Mouse (Mus musculus) embryonic facial prominence, embryonic 14.5 days (tissue): ENCODE measurements around the gene Arhgef3. TPM values are rescaled to one million over a fixed set of nuclear protein-coding genes. Genes with fewer than 3 reads are reported as not detected.

ENCODE experiments used
- ATAC-seq: fragments of 200-750 bp; cut with Nextera tagmentation; 2 replicates; pipeline ENCODE4 v1.8.0; 2017; ENCODE audit warnings: low read depth, moderate number of reproducible peaks, moderate TSS enrichment
- DNase-seq: peaks from one replicate; pipeline ENCODE4 v3.0.0-alpha.2; 2015; ENCODE audit warnings: low spot score
- H3K27ac ChIP-seq: fragments of 300-500 bp; sonication (generic); replicated peaks from 2 replicates; pipeline ENCODE4 v1.5.1; 2014; ENCODE audit warnings: low read depth, mild to moderate bottlenecking, low read length, moderate library complexity
- H3K27me3 ChIP-seq: fragments of 300-500 bp; sonication (generic); replicated peaks from 2 replicates; pipeline ENCODE4 v1.6.1; 2014; ENCODE audit warnings: low read length; ENCODE audit not compliant: control insufficient read depth, insufficient read depth
- H3K36me3 ChIP-seq: fragments of 300-500 bp; sonication (generic); 2 replicates; pipeline ENCODE4 v1.6.1; 2014; ENCODE audit warnings: low read length, mixed read lengths; ENCODE audit not compliant: control insufficient read depth, insufficient read depth
- H3K4me1 ChIP-seq: fragments of 300-500 bp; sonication (generic); 2 replicates; pipeline ENCODE4 v1.6.1; 2014; ENCODE audit warnings: antibody characterized with exemption, low read length; ENCODE audit not compliant: control insufficient read depth, insufficient read depth
- H3K4me2 ChIP-seq: fragments of 300-500 bp; sonication (generic); 2 replicates; pipeline ENCODE4 v1.6.1; 2014; ENCODE audit warnings: low read depth, mild to moderate bottlenecking, low read length, moderate library complexity, mixed read lengths
- H3K4me3 ChIP-seq: fragments of 300-500 bp; sonication (generic); 2 replicates; pipeline ENCODE4 v1.5.1; 2014; ENCODE audit warnings: low read depth, mild to moderate bottlenecking, low read length
- H3K9ac ChIP-seq: fragments of 300-500 bp; sonication (generic); 2 replicates; pipeline ENCODE4 v1.6.1; 2014; ENCODE audit warnings: low read depth, mild to moderate bottlenecking, low read length, moderate library complexity, mixed read lengths
- H3K9me3 ChIP-seq: fragments of 300-500 bp; sonication (generic); 2 replicates; pipeline ENCODE4 v1.6.1; 2016; ENCODE audit warnings: low read length; ENCODE audit not compliant: control insufficient read depth
- WGBS: fragments of 180-500 bp; shearing (Covaris S2); extraction: QIAGEN DNeasy Blood & Tissue Kit; methylation state at CpG from one replicate; pipeline ENCODE4 v1.1.7; 2014; 5-methylcytosine and 5-hydroxymethylcytosine counted together
- polyA plus RNA-seq: library from polyadenylated mRNA; unstranded; fragments of >200 nt; fragmentation: Nextera tagmentation; extraction: Ambion mirVana; gene quantifications from 2 replicates; pipeline ENCODE4 v1.2.1, GENCODE M21; 2014

Arhgef3 gene
- polyA plus RNA-seq, 1 experiment from 2014 or later: 15.3 TPM

- no peak for DNase-seq
- no peak overlapping the region for H3K4me2 ChIP-seq
- no peak for ATAC-seq
Measured at GRCm38 (mm10) chr14:27250281-27250789, 135.6 kb downstream of the Arhgef3 start.

GRCm38 (mm10) chr14:27253391-27253790 is 138.7 kb downstream of the Arhgef3 start:
- 81% methylated on average over 5 of the region's 5 CpGs for WGBS
- Histone ChIP-seq H3K27me3 (no peaks in the 10 kb centered on the region), H3K36me3 (no peaks in the 10 kb centered on the region), H3K4me3 (no peak overlapping the region), H3K4me1 (no peaks in the 10 kb centered on the region), H3K9me3 (no peaks in the 10 kb centered on the region), H3K27ac (no peak overlapping the region), H3K4me2 (no peak overlapping the region), H3K9ac (no peak overlapping the region)
- no peak for DNase-seq
- ATAC-seq: no peak

More at GRCm38 (mm10) chr14:27250281-27250789, 135.6 kb downstream of the Arhgef3 start:
- 65% methylated on average over 7 of the region's 7 CpGs for WGBS
- Histone ChIP-seq H3K27me3 (no peaks in the 10 kb centered on the region), H3K4me3 (no peak overlapping the region), H3K4me1 (no peaks in the 10 kb centered on the region), H3K9ac (no peak overlapping the region), H3K9me3 (no peaks in the 10 kb centered on the region), H3K27ac (no peak overlapping the region), H3K36me3 (no peaks in the 10 kb centered on the region)

GRCm38 (mm10) chr14:27262349-27262748 is 147.7 kb downstream of the Arhgef3 start:
- H3K9ac ChIP-seq: no peak overlapping the region
- H3K27ac ChIP-seq: no peak overlapping the region
- ATAC-seq (no peak), DNase-seq (no peak)
- H3K4me1 ChIP-seq: no peaks in the 10 kb centered on the region
- H3K4me3 ChIP-seq: no peak overlapping the region
- H3K36me3 ChIP-seq: no peaks in the 10 kb centered on the region
- no peaks in the 10 kb centered on the region for H3K27me3 ChIP-seq
- H3K4me2 ChIP-seq: no peak overlapping the region
- WGBS: 65% methylated on average over 6 of the region's 6 CpGs
- no peaks in the 10 kb centered on the region for H3K9me3 ChIP-seq

- DNase-seq (no peak), ATAC-seq (no peak)
- Histone ChIP-seq H3K4me2 (no peak overlapping the region), H3K4me3 (no peak overlapping the region), H3K9ac (no peak overlapping the region), H3K36me3 (no peaks in the 10 kb centered on the region), H3K27ac (no peak overlapping the region), H3K4me1 (no peaks in the 10 kb centered on the region), H3K9me3 (no peaks in the 10 kb centered on the region), H3K27me3 (no peaks in the 10 kb centered on the region)
- 96% methylated on average over 1 of the region's 1 CpGs for WGBS
Measured at GRCm38 (mm10) chr14:27266601-27267000, 151.9 kb downstream of the Arhgef3 start.

- Histone ChIP-seq H3K36me3 (no peaks in the 10 kb centered on the region), H3K4me3 (no peak overlapping the region), H3K4me1 (no peaks in the 10 kb centered on the region), H3K9me3 (no peaks in the 10 kb centered on the region), H3K27me3 (no peaks in the 10 kb centered on the region), H3K27ac (no peak overlapping the region), H3K4me2 (no peak overlapping the region), H3K9ac (no peak overlapping the region)
- ATAC-seq: no peak
- 73% methylated on average over 5 of the region's 5 CpGs for WGBS
- DNase-seq: no peak
Measured at GRCm38 (mm10) chr14:27268137-27268536, 153.4 kb downstream of the Arhgef3 start.

GRCm38 (mm10) chr14:27268986-27269700 is 154.4 kb downstream of the Arhgef3 start:
- Histone ChIP-seq H3K27ac (no peak overlapping the region), H3K36me3 (no peaks in the 10 kb centered on the region), H3K4me1 (no peaks in the 10 kb centered on the region), H3K9ac (no peak overlapping the region), H3K9me3 (no peaks in the 10 kb centered on the region), H3K4me2 (no peak overlapping the region), H3K4me3 (no peak overlapping the region), H3K27me3 (no peaks in the 10 kb centered on the region)
- WGBS: 82% methylated on average over 16 of the region's 16 CpGs
- DNase-seq (no peak), ATAC-seq (no peak)

- ATAC-seq: no peak
- Histone ChIP-seq H3K4me2 (no peak overlapping the region), H3K9ac (no peak overlapping the region), H3K4me1 (no peaks in the 10 kb centered on the region), H3K36me3 (no peaks in the 10 kb centered on the region), H3K27me3 (no peaks in the 10 kb centered on the region), H3K9me3 (no peaks in the 10 kb centered on the region), H3K4me3 (no peak overlapping the region), H3K27ac (no peak overlapping the region)
- WGBS: 66% methylated on average over 4 of the region's 4 CpGs
- no peak for DNase-seq
Measured at GRCm38 (mm10) chr14:27269836-27270235, 155.1 kb downstream of the Arhgef3 start.

GRCm38 (mm10) chr14:27270466-27270865 is 155.8 kb downstream of the Arhgef3 start:
- no peaks in the 10 kb centered on the region for H3K4me1 ChIP-seq
- no peak for ATAC-seq
- no peaks in the 10 kb centered on the region for H3K9me3 ChIP-seq
- H3K27ac ChIP-seq: no peak overlapping the region
- no peak overlapping the region for H3K9ac ChIP-seq
- DNase-seq: no peak
- 79% methylated on average over 4 of the region's 4 CpGs for WGBS
- H3K4me3 ChIP-seq: no peak overlapping the region
- H3K4me2 ChIP-seq: no peak overlapping the region
- H3K36me3 ChIP-seq: no peaks in the 10 kb centered on the region
- no peaks in the 10 kb centered on the region for H3K27me3 ChIP-seq
